Mouse (Mus musculus) T-helper 1 cell (primary cell): ENCODE measurements around the gene Clip4.
"Not testable (repeated sequence)": the region's sequence is repeated elsewhere in the genome, so short reads cannot be mapped to it uniquely, and the experiment has no call there.

Experiments
- in situ Hi-C: fragments of 300-600 bp; cut with MboI, MseI; formaldehyde crosslinking; loops from one replicate; pipeline ENCODE4 v1.15.1; 2025; ENCODE audit warnings: high pct_unique_total_duplicates

Gene Clip4

DNA sequence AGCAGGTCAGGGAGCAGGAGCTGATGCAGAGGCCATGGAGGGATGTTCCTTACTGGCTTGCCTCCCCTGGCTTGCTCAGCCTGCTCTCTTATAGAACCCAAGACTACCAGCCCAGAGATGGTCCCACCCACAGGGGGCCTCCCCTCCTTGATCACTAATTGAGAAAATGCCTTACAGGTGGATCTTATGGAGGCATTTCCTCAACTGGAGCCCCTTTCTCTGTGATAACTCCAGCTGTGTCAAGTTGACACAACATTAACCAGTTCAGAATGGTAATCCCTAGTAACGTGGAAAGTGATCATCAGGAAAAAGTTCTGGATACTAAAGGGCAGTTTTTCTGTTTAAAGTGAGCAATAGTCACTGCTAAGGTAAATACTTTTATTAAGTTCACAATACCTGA, at the start of gene Clip4:
Gene Clip4 (plus strand): TSS at position 301 of the 400 bp plus-strand sequence.
- in situ Hi-C loops = not testable (repeated sequence)

- in situ Hi-C loops = no loop called here
These were observed 47.8 kb upstream of the Clip4 start for GRCm38 (mm10) chr17:71720434-71720833.

GRCm38 (mm10) chr17:71721019-71721418, 47.3 kb upstream of the Clip4 start:
- in situ Hi-C loops = no loop called here

DNA sequence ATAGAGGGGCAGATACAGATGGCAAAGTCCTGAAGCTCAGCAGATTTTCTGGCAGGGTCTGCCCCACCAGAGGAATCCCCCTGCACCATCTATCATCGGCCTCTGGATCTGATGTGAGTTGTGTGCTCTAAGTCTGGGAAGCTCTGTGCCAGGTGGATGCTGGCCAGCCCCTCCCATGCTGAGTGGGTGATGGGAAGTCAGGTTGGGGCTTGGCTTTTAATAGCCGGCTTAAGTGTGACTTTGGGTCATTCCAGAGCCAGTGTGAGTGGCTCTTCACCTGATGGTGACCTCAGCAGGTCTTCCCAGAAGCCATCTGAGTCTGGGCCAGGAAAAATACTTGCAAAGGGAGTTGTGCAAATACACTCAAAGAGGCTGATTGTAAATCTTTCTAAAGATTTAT, 37.6 kb upstream of the Clip4 start:
- in situ Hi-C loops = no loop called here

DNA sequence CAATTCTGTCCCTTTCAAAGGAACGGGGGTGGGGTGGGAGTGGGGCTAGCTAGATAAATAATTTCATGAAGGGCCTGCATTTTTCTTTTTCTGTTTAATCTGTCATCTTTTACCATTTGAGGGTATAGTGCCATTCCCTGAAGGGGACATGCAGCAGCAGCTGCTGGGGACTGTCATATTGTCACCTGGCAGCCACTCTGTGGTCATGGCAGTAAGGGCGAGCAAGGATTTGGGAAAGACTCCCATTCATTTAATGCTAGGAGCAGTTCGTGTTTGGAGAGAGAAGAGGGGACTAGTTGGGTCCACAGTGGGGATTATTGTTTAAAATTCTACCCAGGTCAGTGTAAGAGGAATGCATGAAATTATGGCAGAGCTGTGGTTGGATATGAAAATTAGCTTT, 31.8 kb upstream of the Clip4 start:
- in situ Hi-C loops = no loop called here

GRCm38 (mm10) chr17:71742156-71742555, 26.1 kb upstream of the Clip4 start:
- in situ Hi-C loops = no loop called here

DNA sequence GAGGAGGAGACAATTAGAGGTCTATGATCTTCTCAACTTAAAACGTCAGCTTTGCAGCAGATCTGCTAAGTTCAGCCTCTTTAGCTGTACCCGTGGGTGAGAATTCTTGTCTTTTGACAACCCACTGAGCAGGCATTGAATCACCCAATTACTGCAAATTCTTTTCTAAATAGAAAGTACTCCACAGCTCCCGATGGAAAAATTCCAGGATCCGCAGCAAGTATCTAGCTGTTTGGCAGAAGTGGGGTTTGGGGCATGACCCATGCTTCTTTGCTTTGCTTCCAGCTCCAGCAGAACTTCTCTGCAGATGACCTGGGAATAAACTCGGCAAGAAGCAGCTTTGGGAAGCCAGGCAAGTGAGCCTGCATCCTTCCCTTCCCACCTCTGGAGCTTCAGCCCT, 25.3 kb upstream of the Clip4 start:
- in situ Hi-C loops = no loop called here

GRCm38 (mm10) chr17:71746114-71746513, 22.2 kb upstream of the Clip4 start:
- in situ Hi-C loops = no loop called here

GRCm38 (mm10) chr17:71747561-71747960, 20.7 kb upstream of the Clip4 start:
- in situ Hi-C loops = no loop called here

DNA sequence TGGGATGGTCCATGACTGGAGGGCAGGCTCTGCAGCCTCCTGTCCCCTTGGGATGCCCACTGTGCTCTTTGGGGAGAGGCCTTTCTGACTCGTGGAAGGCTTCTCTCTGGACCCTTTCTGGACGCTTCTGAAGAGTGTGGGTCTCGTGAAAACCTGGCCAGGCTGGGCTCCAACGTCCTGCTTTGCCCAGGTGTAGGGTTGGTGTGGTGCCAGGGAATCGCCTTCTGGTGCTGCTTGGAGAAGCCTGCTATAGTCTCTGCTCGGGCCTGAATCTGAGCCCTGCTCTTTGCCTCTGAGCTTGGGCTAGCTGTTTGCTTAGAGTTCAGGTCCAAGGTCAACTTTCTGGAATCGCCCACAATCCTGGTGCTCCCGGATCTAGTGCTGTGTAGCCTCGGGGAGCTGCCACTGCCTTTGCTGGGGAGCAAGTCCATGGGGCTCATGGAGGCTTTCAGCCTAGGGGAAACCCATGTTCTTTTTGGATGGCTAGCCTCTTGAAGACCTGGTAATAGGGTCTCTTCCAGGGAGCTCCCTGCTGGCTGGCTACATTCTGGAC, 18.6 kb upstream of the Clip4 start:
- in situ Hi-C loops = no loop called here

DNA sequence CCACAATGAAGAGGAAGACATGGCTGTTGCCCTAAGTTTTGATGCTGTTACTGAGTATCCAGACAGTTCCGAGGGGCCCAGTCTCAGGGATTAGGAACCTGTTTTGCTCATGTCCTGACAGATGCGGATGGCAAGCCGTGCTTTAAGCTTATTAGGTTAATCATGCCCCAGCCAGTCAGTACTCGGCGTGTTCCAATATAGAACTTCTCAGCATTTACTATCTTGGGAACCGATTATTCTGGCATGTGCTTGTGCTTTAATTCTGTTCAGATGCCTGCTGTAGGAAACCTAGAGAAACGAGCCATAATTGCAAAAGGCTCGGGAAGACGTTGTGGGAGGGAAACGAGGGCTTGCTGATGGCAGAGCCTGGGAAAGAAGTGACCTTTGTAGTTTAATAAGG, 15.4 kb upstream of the Clip4 start, which contains the start of gene Pcare:
Gene Pcare (minus strand): TSS at position 64 of the 400 bp plus-strand sequence.
- in situ Hi-C loops = no loop called here

DNA sequence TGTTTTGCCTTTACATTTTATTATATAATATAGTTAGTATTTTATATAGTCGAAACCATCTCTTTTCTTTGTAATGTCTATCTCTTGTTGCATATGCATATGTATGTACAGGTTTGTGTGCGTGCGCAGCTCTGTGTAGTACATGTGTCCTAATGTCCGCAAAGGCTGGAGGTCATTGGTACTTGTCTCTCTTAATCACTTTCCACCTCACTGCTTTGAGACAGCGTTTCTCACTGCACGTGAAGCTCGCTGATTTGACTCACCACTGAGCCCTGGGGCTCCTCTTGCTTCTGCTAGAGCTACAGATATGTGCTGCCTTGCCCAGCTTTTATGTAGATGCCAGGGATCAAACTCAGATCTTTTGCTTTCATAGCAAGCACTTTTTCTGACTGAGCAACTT, 7.7 kb upstream of the Clip4 start:
- in situ Hi-C loops = no loop called here

DNA sequence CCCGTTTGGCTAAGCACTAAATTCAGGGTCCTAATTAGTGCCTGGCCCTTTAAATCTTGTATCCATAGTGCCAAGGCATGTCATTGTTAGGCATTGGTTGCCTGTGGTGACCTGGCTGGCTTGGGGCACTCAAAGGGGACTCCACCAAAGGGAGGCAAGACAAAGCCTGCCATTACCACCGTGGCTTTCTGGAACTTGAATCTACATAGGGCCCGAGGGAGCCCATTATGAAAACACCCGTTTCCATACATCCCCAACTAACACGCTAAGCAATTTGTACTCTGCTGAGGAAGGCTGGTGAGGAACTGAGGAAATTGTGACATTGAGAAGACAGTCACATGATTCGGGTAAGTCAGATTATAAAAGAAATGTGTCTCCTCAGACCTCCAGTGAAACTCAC, 1.3 kb downstream of the Clip4 start:
- in situ Hi-C loops = no loop called here

GRCm38 (mm10) chr17:71770696-71771095, 2.4 kb downstream of the Clip4 start:
- in situ Hi-C loops = no loop called here

GRCm38 (mm10) chr17:71774173-71774572, 5.9 kb downstream of the Clip4 start:
- in situ Hi-C loops = no loop called here

DNA sequence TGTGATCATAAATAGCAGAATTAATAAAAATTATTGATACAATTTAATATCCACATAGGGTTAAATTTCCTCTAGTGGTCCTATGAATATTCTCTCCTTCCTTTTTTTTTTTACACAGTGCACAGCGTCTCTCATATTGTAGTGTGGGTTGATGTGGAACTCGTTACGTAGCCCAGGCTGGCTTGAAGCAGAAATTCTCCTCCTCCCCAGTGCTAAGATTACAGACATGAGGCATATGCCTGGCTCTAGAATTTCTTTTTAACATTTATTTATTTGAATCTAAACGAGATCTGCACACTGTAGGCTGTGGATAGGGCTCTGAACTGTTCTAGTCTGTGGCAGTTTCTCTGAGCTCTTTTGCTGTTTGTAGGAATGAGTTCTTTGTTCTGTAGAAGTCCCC, 7.0 kb downstream of the Clip4 start:
- in situ Hi-C loops = no loop called here

DNA sequence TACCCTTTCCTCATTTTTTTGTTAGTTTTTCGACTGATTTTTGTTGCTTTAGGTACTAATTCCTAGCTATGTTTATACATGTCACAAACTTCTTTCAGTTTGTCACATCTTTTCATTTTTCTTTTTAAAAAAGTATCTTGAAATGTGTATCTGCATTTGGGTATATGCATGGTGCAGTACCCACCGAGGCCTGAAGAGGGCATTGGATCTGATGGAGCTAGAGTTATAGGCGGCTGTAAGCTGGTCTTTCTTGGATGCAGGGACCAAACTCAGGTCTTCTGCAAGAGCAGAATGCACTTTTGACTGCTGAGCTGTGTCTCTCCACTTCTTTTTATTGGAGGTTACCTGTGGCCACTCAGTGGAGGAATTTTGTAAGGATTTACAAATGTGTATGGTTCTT, 10.4 kb downstream of the Clip4 start:
- in situ Hi-C loops = no loop called here

DNA sequence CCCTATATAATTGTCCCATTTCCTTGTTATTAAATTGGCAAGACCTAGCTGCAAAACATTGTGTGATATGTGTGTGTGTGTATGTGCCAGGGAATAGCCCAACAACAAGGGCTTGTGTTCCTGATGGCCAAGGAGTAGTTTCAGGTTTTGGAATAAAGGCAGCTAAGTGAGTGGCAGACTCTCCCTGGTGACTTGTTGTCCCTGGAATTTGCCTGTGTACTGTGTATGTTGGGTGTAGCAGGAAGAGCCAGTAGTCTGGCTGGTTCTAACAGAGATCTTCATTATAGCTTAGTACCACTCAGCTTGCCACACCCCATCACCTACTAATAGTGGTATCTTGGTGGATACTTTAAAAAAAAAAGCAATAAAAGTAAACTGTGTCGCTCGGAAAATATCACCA, 12.2 kb downstream of the Clip4 start:
- in situ Hi-C loops = no loop called here

- in situ Hi-C loops = no loop called here
These were observed 12.7 kb downstream of the Clip4 start for GRCm38 (mm10) chr17:71780945-71781344.

GRCm38 (mm10) chr17:71782242-71782698, 14.0 kb downstream of the Clip4 start:
- in situ Hi-C loops = no loop called here

- in situ Hi-C loops = no loop called here
These were observed 14.6 kb downstream of the Clip4 start for GRCm38 (mm10) chr17:71782699-71783365.

DNA sequence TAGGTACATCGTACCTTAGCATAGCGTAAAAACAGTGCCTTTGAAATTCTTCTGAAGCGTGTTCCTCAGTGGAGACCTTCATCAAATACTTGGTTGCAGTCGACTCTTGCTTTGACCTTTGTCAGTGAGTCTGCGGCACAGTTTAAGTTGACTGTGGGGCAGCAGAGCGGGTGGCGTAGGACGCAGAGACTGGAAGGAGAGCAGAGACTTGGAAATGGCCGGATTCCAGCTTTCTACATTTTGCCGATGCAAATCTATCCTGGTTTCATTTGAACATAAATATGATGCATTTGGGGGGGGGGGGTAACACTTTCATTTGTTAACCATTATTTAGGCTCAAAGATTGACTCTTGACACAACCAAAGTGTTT, 15.1 kb downstream of the Clip4 start:
- in situ Hi-C loops = no loop called here

GRCm38 (mm10) chr17:71786456-71786855, 18.2 kb downstream of the Clip4 start:
- in situ Hi-C loops = no loop called here

GRCm38 (mm10) chr17:71791109-71791508, 22.8 kb downstream of the Clip4 start:
- in situ Hi-C loops = no loop called here
